Mouse (Mus musculus): ENCODE results near the gene Slit1.

Gene Slit1

DNA sequence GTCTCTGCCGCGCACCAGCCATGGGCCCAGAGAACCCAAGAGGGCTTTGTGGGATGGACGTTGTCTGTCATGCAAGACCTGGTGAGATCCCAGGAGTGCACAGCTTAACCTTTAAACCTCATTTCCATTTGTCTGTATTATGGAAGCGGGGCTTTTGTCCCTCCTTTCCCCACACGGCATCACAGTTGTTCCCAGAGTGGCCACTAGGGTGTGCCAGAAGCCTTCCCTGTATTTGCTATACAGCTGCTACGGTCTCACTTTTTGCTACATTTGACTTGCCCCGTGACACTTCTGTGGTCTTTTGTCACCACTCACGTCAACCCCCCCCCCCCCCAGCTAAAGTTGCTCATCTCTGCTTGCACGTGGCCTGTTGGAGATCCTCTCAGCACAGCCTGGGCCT, 87.5 kb downstream of the Slit1 start:
- DNase-seq (ENCODE audit: low read depth, low spot score) = peak; percentile 71

DNA sequence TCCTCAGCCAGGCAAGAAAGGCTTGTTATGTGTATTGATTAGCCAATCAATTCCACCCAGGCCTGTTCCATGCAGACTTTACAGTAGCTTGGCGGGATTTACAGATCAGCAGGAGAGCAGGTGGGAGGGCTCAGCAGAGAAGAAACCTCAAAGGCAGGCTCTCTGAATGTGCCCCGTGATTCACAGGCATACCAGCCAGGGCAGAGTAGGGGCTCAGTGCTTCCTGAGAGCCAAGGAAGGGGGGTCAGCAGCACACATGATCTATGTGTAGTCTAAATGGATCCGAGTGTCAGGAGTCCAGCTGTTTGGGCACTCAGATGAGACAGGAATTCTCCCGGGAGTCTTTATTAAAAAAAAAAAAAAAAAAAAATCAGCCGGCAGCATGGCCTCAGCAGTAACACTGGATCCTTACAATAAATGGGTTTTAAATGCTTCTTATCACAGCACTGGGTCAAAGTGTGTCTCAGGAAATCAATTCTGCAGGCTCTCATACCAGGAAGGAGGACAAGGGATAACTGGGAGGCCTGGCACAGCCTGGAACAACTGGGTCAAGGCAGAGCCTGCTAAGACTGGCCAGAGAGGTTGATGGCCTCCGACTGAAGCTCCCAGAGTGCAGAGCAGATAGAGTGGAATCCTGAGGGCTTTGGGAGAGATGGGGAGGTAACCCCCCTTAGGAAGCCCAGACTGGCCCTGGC, 88.2 kb downstream of the Slit1 start:
- DNase-seq (ENCODE audit: low read depth, low spot score) = no peak

DNA sequence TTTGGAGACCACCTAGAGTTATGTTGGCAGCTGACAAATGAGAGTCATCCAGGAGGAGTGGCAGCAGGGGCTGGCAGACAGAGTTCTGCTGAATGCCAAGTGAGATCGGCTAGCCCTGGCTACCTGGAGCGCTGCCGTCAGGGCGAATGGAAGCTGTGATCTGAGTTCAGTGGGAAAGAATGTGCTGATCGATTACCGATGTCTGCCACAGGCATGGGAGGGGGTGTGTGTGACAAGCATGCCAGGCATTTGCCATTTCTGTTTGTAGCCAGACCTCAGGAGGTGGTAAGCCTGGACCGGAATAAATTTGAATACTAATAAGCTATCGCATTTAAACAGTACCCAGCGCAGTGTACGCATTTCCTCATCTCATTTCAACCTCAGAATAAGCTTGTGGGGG, 91.5 kb downstream of the Slit1 start:
- DNase-seq (ENCODE audit: low read depth, low spot score) = no peak

DNA sequence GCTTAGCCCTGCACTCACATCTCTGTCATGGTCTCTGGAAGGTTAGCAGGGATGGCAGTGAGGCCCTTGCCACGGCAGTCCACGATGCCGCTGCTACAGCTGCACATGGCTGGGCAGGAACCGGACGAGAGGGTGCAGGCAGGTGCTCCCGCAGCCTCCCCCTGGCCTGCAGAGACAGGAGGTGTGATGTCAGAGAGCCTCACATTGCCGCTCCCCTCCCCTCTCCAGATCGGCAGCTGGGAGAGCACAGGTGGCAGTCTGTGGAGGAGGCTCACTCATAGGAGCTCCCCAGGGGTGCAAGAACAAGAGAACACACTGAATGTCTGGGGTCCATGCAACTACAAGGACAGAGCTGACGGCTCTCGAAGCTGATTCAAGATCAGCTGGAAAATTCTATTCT, 94.1 kb downstream of the Slit1 start:
- no peak for DNase-seq (ENCODE audit: low read depth, low spot score)

DNA sequence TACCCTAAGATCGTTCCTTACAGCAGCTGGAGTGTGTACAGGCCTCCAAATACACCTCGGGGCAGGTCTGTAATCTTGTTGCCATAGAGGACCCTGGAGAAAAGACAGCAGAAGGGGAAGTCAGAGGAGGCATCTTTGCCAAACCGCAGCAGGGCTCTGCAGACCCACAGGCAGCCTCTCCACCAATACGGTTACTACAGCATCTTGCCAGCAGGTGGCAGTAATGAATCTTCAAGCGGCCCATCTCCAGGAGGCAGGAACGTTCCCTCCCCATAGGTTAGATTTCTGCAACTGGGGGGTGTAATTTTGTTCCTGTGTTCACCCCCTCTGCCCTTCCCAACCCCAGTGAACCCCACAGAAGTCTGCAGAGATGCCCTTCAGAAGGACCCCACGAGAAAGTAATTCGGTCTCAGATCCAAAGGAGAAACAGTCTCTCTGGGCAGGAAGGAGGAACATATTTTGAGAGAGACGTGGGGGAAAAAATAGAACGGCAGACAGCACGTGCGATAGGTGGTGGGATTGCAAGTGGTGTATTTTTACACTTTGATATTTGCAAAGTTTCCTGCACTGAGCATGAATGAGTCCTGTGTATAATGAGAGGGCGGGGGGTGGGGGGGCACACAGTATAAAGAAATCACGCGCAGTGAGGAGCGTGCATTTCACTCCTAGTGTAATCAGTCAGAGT, 96.4 kb downstream of the Slit1 start:
- DNase-seq (ENCODE audit: low read depth, low spot score) = peak; percentile 69

DNA sequence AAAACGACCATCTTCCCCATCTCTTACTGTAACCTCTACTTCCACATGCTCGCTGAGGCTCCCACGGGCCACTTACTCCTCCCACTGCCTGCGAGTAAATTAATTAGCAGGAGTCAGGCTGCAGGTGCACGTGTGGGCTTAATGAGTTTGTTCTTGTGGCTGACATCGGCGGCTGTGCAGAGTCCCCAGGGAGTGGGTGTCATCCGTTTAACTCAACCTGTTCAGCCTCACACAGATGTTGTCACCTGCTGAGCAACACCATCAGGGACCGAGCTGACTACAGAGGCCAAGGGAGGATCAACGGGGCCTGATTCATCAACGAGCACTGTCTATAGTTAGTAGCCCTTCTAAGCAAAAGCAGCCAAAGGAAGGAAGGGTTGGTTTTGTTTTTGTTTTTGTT, 100.5 kb downstream of the Slit1 start:
- no peak for DNase-seq (ENCODE audit: low read depth, low spot score)

DNA sequence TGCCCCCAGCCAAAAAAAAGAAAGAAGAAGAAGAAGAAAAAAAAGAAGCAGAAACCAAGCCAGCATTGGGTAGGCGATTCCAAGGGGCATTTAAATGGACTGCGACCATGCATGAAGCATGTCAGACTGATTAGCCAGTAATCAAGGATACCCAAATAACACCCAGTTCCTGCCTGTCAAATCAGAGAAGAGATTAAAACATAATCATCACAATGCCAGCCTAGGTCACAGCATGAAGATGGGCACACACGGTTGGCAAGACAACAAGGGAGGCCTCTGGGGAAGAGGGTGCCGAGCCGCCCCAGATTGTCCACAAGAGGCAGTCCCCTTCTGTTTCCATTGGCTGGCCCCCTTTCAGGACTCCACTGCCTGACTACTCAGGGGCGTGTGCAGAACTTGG, 108.5 kb downstream of the Slit1 start:
- no peak for DNase-seq (ENCODE audit: low read depth, low spot score)

DNA sequence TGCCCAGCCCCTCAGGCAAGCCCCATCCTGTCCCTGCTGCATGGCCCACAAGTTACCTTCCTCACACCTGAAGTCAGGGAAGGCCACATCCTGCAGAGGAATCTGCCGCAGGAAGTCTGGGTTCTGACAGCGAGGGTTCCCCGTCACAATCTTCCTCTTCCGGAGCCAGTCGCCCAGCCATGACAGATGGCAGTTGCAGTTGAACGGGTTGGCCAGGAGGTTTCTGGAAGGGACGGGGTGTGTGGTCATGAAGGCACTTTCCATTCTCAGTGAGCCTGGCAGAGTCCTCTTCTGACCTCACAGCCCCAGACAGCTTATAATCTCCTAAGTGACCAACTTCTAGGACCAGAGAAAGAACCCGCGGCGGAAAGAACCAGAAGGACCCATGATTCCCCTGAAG, 109.4 kb downstream of the Slit1 start:
- no peak for DNase-seq (ENCODE audit: low read depth, low spot score)

DNA sequence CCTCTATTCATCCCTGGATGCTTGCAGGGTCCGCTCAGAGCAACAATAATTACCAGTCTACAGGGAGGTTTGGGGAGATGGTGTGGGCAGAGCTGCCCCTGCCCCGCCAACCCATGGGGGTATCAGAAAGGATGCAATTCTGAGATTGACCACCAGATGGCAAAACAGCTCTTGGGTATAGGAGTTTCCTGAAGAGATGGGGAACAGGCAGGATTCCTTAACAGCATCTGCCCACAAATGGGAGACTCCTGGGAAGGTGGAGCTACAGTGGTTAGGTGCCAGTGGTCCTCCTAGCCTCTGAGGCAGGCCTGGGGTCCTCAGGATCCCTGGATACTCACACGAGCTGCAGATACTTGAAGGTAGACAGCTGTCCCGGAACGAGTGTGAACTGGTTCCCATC, 113.9 kb downstream of the Slit1 start:
- peak; percentile 56 for DNase-seq (ENCODE audit: low read depth, low spot score)

DNA sequence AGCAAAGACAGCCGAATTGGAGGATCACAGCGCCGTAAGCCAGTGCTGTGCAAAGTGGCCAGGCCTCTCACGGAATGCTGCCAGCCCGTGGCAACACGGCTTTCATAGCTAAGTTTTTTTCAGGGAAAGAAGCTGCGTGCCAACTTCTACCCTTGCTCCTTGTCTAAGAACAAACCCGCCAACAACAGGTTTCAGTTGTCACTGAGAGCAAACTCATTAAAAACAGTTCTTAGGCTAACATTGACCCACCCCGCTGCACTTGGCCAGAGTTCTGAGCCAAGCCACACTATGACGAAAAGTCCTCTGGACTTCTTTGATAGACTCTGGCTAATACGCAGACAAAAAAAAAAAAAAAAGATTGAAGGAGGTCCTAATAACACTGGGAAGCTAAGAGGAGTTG, 114.5 kb downstream of the Slit1 start:
- no peak for DNase-seq (ENCODE audit: low read depth, low spot score)

DNA sequence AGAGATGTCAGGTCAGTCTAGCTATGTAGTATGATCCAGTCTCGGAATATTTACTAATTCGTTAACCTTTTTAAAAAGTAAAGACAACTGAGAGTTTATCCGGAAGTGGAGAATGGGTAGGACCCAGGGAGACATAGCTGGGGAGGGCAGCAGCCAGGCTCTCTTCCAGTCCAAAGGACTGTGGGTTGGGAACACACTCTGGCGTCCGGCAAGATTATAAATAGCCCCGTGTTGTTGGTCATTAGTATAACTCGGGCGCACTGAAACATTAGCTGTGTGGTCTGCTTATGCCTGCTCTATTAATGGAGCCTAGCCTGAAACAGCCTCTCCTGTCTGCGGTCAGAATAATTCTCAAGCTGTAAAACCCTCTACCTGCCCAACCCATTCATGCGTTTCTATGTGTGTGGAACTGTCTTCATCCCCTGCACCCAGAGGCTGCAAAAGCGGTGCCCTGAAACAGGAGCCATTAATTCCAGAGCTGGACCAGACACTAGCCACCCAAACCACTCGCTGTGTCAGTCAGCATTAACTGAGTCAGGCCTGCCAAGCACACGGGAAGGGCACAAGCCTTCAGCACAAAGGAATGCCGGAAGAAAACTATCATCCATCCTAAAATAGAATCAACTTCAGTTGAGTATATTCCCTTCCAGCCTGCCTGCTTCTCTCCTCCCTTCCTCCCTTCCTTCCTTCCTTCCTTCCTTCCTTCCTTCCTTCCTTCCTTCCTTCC, 122.9 kb downstream of the Slit1 start:
- no peak for DNase-seq (ENCODE audit: low read depth, low spot score)

DNA sequence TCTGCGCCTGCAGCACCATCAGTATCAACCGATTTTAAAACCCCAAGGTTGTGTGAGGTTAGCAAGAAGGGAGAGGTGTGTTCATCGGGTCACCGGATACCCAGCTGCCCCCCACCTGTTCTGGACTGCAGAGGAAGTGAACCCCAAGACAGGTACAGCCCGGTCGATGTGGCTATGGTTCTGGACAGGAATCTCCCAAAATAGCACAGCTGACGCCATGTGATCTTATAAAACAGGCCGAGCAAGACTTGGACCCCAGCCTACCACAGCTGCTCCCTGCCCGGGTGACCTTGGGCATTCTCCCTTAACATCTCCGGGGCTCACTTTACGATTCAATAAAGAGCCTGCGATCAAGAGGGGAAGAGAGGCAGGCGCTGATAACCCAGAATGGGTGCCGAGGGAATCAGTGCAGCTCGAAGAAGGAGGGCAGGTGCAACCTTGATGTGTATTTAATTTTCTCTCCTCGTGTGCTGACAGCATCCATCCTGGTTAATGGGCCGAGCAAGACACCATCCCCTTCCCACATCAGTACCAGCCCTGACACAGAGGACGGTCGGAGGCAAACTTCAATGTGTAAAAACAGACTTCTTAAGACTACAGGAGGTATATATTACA, 124.6 kb downstream of the Slit1 start:
- DNase-seq (ENCODE audit: low read depth, low spot score) = no peak

DNA sequence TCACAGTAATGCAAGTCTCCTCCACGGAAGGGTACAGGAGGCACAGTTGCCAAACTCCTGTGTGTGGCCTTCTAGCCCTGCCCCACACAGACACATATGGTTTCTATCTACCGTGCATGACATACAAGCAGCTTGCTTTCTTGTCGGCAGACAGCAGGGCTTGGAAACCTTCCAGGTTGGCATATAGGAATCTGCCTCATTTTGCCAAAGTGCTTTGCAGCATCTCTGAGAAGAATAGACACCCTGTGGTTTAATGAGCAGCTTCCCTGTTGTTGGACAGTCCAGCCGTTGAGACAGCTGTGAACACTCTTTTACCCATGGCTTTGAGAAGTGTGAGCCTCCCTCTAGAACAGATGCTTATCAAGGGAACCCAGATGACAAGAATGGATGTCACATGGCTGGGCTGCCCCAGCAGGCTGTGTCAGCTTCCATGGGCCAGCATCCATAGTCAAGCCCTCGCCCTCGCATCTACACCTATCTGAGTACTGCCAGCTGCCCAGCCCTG, 125.3 kb downstream of the Slit1 start:
- no peak for DNase-seq (ENCODE audit: low read depth, low spot score)

DNA sequence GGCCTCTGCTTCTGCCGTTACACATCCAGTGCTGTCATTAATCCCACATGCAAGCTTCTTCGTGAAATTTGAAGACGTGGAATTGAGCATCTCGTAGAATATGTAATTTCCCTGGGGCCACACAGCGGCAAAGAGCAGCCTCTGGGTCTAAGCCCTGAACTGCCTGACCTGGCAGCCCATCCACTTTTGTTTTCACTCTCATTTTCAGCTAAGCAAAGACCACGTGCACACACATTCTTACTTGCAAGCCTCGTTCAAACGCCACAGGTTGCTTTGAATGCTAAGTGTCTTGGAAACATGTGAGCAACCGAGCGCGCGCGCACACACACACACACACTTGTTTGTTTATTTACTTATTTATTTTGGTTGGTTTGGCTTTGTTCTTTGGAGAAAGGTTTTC, 126.4 kb downstream of the Slit1 start:
- DNase-seq (ENCODE audit: low read depth, low spot score) = no peak

DNA sequence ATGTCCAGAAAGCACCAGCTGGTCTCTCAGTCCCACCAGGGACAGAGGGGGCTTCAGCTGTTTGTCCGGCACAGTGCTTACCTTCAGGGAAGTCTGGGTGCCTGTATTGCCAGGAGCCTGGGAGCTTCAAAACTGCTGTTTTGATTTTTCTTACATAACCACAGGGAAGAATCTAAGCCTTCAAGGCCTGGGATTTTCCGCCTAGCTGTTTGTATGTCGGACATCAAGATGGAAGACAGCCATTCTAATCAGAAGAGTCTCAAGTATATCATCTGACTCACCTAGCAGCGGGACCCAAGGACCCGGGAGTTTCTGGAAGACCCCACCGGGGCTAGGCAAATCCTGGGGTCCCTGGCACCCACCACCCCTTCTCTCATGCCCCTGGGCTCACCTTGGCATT, 127.2 kb downstream of the Slit1 start:
- no peak for DNase-seq (ENCODE audit: low read depth, low spot score)

DNA sequence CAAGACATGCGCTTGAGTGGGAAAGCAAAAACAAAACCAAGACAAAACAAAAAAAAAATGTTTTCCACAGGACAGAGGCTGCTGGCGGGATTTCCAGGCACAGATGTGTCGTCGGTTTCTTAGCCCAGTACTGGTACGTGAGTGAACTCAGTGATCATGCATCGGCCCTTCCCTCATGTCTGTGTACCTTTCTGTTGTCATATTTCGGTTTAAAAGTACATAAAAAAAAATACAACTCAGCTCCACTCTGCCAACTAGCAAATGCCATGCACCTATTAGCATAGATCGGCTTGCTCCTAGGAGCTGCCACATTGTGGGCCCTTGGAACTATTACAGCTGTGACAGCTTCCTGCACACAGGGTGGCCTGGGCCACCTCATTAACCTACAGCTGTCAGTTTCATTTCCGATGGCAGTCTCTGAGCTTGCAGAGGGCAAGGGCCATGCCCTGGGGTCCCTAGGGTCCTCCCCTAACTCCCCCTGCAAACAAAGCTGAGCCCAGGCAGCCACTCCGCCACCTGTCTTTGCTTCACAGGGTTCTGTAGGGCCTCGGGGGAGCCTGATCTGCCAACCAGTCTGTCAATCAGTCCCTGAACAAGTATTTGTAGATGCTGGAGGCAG, 127.8 kb downstream of the Slit1 start:
- no peak for DNase-seq (ENCODE audit: low read depth, low spot score)

DNA sequence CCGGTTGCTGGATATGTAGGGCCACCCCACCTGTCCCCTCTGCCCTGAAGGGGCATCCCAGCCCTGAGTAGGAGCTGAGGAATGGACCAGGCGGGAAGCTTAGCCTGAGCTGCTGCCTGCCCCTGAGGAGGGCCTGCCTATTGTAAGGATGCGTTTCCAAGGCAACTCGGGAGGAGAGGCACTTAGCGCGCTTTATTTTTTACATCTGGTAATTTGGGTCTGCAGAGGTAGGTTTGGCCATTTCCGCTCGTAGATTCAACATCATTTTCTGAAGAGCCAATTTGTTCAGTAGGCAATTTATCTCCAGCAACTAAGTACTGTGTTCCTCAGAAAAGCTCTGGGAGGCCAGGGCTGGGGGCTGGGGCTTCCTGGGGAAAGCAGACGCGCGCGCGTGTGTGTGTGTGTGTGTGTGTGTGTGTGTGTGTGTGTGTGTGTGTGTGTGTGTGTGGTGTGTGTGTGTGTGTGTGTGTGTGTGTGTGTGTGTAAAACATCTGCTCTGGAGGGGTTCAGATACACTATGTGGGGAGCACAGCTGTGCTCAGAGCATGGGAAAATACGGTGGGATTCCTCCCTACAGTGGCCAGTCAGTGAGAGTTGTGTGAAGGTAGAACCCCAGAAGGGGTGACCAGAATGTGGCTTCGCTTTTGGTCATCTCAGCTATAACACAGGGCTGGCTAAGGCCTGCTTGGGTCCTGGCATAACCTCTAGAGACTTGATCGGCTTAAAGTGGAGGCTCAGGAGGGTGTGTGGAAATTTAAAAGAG, 130.0 kb downstream of the Slit1 start:
- peak; percentile 27 for DNase-seq (ENCODE audit: low read depth, low spot score)

DNA sequence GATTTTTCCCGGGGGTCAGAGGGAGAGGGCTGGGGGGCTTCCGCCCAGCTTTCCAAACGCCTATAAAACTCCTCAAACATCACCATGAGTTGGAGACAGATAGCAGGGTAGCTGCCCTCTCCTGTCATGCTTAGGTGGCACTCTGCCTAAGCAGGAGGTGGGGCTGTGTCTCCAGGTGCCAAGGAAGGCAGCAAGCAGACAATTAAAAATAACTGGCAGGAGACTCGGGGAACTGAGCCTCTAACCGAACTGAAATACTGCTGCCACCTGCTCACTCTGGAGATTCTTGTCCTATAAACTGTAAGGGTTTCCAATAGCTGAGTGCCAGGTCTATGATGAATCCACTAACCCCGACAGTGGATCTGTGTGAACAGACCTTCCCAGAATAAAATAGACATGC, 131.8 kb downstream of the Slit1 start:
- no peak for DNase-seq (ENCODE audit: low read depth, low spot score)

DNA sequence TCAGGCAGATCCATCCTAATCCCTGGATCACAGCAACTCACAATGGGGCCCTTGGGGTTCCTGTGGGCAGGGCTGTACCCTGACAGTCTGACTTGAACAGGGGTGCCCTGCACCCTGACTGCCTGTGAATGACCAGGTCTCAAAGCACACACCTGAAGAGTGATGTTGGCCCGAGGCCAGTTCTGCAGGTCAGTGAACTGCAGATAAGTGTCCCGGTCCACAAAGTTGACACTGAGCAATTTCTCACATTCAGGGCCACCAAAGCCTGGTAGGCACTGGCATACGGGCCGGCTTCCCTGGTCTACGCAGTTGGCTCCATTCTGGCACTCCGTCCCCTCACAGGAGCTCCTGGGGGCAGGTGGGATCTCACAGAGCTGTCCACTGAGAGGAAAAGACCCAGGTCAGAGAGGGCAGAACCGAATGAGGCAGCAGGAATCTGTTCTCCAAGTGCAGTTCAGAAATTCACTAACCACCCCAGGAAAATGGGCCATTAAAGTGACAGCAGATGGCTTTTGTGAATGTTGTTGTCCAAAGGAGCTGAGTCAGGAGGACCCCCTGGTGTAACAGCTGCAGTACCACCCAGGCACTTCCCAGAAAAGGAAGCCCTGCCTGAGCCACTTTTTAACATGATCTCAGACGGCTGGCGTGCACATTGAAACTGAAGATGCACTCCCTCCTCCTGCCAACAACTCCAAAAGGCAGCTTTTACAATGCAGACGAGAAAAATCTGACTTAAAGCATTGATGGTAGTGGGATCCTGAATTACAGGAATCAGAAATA, 137.1 kb downstream of the Slit1 start:
- no peak for DNase-seq (ENCODE audit: low read depth, low spot score)

DNA sequence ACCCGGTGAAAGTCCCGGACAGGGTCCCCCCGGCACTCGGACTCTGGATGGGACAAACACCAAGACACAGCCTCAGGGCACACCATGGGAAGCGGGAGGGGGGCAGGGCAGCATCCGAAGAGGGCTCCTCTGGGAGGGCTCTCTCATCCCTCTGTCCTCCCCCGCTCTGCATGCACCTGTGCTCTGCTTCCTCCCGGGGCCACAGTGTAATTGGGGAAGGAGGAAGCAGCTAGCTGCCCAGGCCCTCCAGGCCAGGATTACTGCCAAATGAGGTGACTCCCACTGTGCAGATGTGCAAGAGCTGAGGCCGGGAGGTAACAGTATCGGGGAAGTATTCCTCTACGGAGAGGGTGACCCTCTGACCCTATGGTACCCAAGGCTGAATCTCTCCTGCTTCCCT, 142.8 kb downstream of the Slit1 start:
- DNase-seq (ENCODE audit: low read depth, low spot score) = no peak

Data from embryo, embryonic 11.5 days (tissue).